Mouse (Mus musculus) myocyte (in vitro differentiated cells): ENCODE measurements at regions not wholly inside any gene's neighbourhood (a gene's known extent, or its start where the extent isn't known, plus 50 kb on each side); places are given as distances from the start of the nearest gene placed in this dataset.

ENCODE experiments used
- H3K27me3 ChIP-seq: one replicate; pipeline ENCODE4 v1.6.1; 2011; ENCODE audit not compliant: control insufficient read depth, insufficient read depth, insufficient read length
- H3K36me3 ChIP-seq: one replicate; pipeline ENCODE4 v1.6.1; 2011; ENCODE audit not compliant: control insufficient read depth, insufficient read depth
- H3K4me2 ChIP-seq: one replicate; pipeline ENCODE4 v1.6.1; 2011; ENCODE audit warnings: low read depth, control low read depth
- H3K4me3 ChIP-seq: one replicate; pipeline ENCODE4 v1.5.1; 2011; ENCODE audit warnings: mild to moderate bottlenecking, control low read depth, moderate library complexity
- H3K79me2 ChIP-seq: one replicate; pipeline ENCODE4 v1.6.1; 2011; ENCODE audit not compliant: control insufficient read depth, insufficient read depth
- H3ac ChIP-seq: one replicate; pipeline ENCODE4 v1.6.1; 2011; ENCODE audit not compliant: control insufficient read depth, insufficient read length
- CEBPB ChIP-seq: IDR thresholded peaks from 2 replicates; pipeline ENCODE4 v1.6.1; 2011; ENCODE audit warnings: mild to moderate bottlenecking, moderate library complexity; ENCODE audit not compliant: poor library complexity, insufficient read depth, severe bottlenecking
- E2F4 ChIP-seq: IDR thresholded peaks from one replicate; pipeline ENCODE4 v1.6.1; 2011; ENCODE audit warnings: mild to moderate bottlenecking, control low read depth, moderate library complexity; ENCODE audit not compliant: insufficient read depth
- MAX ChIP-seq: IDR thresholded peaks from one replicate; pipeline ENCODE4 v1.6.1; 2011; ENCODE audit warnings: low read depth, mild to moderate bottlenecking, control low read depth
- MYOD1 ChIP-seq, 3 experiments: IDR thresholded peaks; one replicate each; pipeline ENCODE4 v1.6.1; 2011; ENCODE audit warnings: control low read depth in 2 of 3, low read depth in 2 of 3, mild to moderate bottlenecking in 2 of 3, moderate library complexity in 1 of 3; ENCODE audit not compliant: insufficient read length in 2 of 3, control insufficient read depth in 1 of 3
- MYOG ChIP-seq, 3 experiments: IDR thresholded peaks; one replicate each; pipeline ENCODE4 v1.6.1; 2011; ENCODE audit warnings: control low read depth in 2 of 3, low read depth in 2 of 3, mild to moderate bottlenecking in 2 of 3; ENCODE audit not compliant: insufficient read length in 2 of 3, control insufficient read depth in 1 of 3, insufficient read depth in 1 of 3
- POLR2A ChIP-seq: IDR thresholded peaks from one replicate; pipeline ENCODE4 v1.6.1; 2011; ENCODE audit warnings: low read depth, mild to moderate bottlenecking, control low read depth, moderate library complexity; ENCODE audit not compliant: insufficient read length
- POLR2AphosphoS2 ChIP-seq: IDR thresholded peaks from one replicate; pipeline ENCODE4 v1.6.1; 2011; ENCODE audit warnings: low read depth, control low read depth; ENCODE audit not compliant: insufficient read length
- REST ChIP-seq: IDR thresholded peaks from one replicate; pipeline ENCODE4 v1.6.1; 2011; ENCODE audit warnings: mild to moderate bottlenecking, control low read depth, moderate library complexity; ENCODE audit not compliant: insufficient read depth, insufficient read length
- SRF ChIP-seq: IDR thresholded peaks from one replicate; pipeline ENCODE4 v1.6.1; 2011; ENCODE audit warnings: low read depth; ENCODE audit not compliant: control insufficient read depth, insufficient read length
- TCF12 ChIP-seq: IDR thresholded peaks from one replicate; pipeline ENCODE4 v1.6.1; 2011; ENCODE audit warnings: mild to moderate bottlenecking, control low read depth; ENCODE audit not compliant: poor library complexity, insufficient read depth, severe bottlenecking
- TCF3 ChIP-seq: IDR thresholded peaks from one replicate; pipeline ENCODE4 v1.6.1; 2011; ENCODE audit warnings: low read depth, control low read depth; ENCODE audit not compliant: insufficient read length
- USF1 ChIP-seq: IDR thresholded peaks from one replicate; pipeline ENCODE4 v1.6.1; 2011; ENCODE audit warnings: low read depth, mild to moderate bottlenecking, control low read depth, moderate library complexity

DNA sequence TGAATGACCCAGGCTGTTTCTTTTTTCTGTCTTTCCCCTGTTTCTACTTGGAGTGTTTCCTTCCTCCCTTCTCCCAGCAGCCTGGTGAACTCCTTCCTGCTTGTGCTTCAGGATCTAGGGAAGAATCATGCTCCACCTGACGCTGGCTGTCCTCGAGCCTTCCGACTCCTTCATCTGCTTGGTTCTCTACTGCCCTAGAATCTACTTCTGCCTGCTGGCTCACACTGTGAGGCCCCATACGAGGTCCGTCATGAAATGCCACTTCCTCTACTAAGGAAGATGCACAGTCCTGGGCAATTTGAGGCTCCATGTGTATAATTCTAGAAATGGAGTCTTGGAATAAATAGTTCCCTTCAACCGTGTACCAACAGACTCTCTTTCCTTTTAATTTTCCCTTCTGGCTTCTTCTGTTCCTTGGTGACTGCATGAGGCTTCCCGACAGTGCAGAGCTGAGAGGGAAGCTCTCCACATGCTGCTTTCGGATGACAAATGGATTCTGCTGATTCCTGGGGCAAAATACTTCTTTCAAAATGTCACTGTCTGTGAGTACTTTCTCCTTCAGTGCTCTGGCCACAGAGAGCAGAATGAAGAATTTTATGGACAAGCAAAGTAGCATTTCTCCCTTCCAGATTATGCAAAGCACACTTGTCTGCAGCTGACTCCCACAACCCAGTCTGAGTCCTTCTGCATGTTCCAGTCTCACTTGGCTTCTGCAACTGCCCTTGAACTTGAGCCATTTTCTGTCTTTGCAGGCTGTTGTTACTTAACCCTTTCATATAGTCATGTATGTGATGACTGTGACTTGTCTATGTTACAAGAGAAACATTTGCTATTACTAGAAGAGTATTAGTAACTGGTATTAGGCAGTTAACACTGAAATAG lies 341.1 kb upstream of the Kif2a start:
- no peaks in the 10 kb centered on the region for H3K36me3 ChIP-seq
- H3K4me2 ChIP-seq, result no peak overlapping the region
- TF ChIP-seq TCF12 (no peak), TCF3 (no peak), E2F4 (no peak), POLR2A (no peak), MYOG (IDR thresholded peaks at IDR 0.05; ENCODE audit: control insufficient read depth in 1 of 3, insufficient read depth in 1 of 3, insufficient read length in 2 of 3, low read depth in 2 of 3) (no peak), CEBPB (no peak), USF1 (no peak), MAX (no peak), SRF (no peak), REST (no peak), POLR2AphosphoS2 (no peak), MYOD1 (IDR thresholded peaks at IDR 0.05; ENCODE audit: control insufficient read depth in 1 of 3, insufficient read length in 2 of 3, low read depth in 2 of 3) (no peak)
- H3K79me2 ChIP-seq, result no peaks in the 10 kb centered on the region
- no peaks in the 10 kb centered on the region for H3K27me3 ChIP-seq
- H3K4me3 ChIP-seq, result no peak overlapping the region
- no peak overlapping the region for H3ac ChIP-seq

DNA sequence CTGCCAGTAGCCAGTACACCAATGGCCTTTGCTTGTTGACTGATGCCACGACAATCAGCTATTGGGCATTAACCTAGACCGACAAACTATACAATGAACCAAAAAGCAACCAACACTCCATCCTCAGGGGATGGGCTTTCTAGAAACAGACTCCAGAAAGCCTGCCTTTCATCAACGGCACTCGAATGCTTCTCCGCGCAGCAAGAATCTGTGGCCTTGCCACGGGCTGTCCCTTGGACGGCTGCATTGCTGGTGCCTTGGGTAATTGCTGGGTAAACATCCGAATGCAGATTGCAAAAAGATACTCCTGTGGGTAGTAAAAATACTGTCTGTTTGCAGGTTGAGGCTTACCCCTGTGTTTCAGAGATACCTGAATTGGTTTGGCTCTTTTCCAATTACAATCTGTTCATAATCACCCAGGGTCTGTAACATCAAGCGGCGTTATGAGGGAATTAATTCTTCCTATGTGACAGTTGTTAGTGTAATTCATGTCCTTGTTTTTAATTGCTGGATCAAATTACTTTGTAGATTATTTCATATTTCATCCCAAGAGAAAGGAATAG lies 319.0 kb upstream of the Kif2a start:
- Histone ChIP-seq H3K36me3 (no peaks in the 10 kb centered on the region), H3K79me2 (no peaks in the 10 kb centered on the region), H3K4me3 (no peak overlapping the region), H3K4me2 (no peak overlapping the region), H3ac (no peak overlapping the region), H3K27me3 (no peaks in the 10 kb centered on the region)
- TF ChIP-seq MAX, result no peak

DNA sequence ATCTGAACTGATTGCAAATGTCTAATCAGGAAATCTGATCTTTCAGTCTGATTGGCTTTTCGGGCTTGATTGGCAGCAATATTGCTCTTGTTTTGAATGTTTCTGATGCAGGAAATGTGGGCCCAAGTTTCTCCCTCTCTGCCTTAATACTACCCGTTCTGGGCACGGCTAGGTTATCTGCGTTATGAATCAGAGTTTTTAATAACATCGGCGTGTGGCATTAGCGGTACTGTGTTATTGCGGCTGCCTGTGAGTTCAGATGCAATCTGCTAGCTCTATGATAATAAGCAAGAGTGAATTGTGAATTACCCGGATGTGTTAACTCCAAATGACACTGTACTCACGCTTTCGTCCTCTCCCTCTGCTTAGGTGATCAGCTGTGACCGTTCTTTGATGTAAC lies 316.2 kb upstream of the Kif2a start:
- TF ChIP-seq MAX, result no peak
- Histone ChIP-seq H3ac (no peak overlapping the region), H3K79me2 (no peaks in the 10 kb centered on the region), H3K4me2 (no peak overlapping the region), H3K36me3 (no peaks in the 10 kb centered on the region), H3K27me3 (no peaks in the 10 kb centered on the region), H3K4me3 (no peak overlapping the region)

DNA sequence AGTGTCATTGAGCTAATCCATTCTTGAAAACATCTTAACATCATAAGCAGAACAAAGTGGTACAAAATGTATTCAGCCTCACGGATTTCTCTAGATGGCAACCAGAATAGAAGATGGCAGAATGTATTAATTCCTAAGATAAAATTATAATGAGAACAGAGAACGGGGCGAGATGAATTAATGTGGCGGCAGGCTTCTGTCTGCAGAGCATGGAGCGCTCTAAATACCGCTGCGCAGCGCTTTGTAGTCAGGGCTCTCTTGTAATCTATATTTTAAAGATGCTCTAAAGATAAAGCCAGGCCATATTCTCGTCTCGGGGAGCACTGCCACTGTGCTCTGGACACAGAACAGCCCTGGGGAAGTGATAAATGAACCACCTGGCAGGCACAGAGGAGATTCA lies 315.2 kb upstream of the Kif2a start:
- H3ac ChIP-seq, result no peak overlapping the region
- H3K4me3 ChIP-seq, result no peak overlapping the region
- no peak for TF ChIP-seq TCF3
- TF ChIP-seq REST, result no peak
- no peak for TF ChIP-seq TCF12
- TF ChIP-seq CEBPB, result no peak
- no peak for TF ChIP-seq SRF
- no peak for TF ChIP-seq POLR2AphosphoS2
- TF ChIP-seq POLR2A, result no peak
- no peak for TF ChIP-seq E2F4
- no peak for TF ChIP-seq MAX
- TF ChIP-seq USF1, result no peak
- no peak overlapping the region for H3K4me2 ChIP-seq
- H3K27me3 ChIP-seq, result no peaks in the 10 kb centered on the region
- H3K79me2 ChIP-seq, result no peaks in the 10 kb centered on the region
- H3K36me3 ChIP-seq, result no peaks in the 10 kb centered on the region

DNA sequence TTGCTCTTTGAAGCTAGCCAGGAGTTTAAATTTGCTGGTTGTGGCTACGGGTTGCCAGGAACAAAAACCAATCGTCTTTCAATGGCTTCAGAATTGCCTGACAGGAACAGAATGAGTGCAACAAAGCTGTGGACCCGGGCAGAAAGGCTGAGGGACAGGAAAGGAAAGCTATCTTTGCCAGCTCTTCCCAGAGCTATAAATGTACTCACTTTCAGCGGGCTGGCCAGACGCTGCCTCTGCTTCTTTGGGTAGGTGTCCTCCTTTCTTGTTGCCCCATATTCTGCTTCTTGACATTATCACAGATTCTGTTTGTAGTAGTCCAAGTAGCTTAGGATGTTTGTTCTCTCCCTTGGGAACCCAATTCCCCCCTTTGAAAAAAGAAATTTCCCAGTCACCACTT lies 307.4 kb upstream of the Kif2a start:
- no peaks in the 10 kb centered on the region for H3K79me2 ChIP-seq
- H3ac ChIP-seq, result no peak overlapping the region
- TF ChIP-seq USF1, result no peak
- no peak for TF ChIP-seq MYOG (IDR thresholded peaks at IDR 0.05; ENCODE audit: control insufficient read depth in 1 of 3, insufficient read depth in 1 of 3, insufficient read length in 2 of 3, low read depth in 2 of 3)
- no peak for TF ChIP-seq TCF12
- TF ChIP-seq MYOD1 (IDR thresholded peaks at IDR 0.05; ENCODE audit: control insufficient read depth in 1 of 3, insufficient read length in 2 of 3, low read depth in 2 of 3), result no peak
- no peak for TF ChIP-seq MAX
- TF ChIP-seq CEBPB, result no peak
- no peak overlapping the region for H3K4me2 ChIP-seq
- no peak overlapping the region for H3K4me3 ChIP-seq
- no peaks in the 10 kb centered on the region for H3K27me3 ChIP-seq
- no peaks in the 10 kb centered on the region for H3K36me3 ChIP-seq
